Mouse (Mus musculus): ENCODE results near the gene Nup54. TPM values are rescaled to one million over a fixed set of nuclear protein-coding genes. Genes with fewer than 3 reads are reported as not detected.

Nup54 gene
- polyA plus RNA-seq, 1 experiment from 2014 or later = 56.4 TPM

GRCm38 (mm10) chr5:92410486-92410885 lies 24.5 kb downstream of the Nup54 start:
- H3K27me3 ChIP-seq (replicated peaks) = no peaks in the 10 kb centered on the region
- no peak overlapping the region for H3K27ac ChIP-seq
- H3K4me2 ChIP-seq = no peak overlapping the region
- H3K4me3 ChIP-seq = no peak overlapping the region
- WGBS = 91% methylated on average over 5 of the region's 5 CpGs
- no peak overlapping the region for H3K9ac ChIP-seq
- no peaks in the 10 kb centered on the region for H3K9me3 ChIP-seq
- 0 out of 2 replicates have a peak, but pooled peaks cover 3% of the 10 kb centered on the region for H3K36me3 ChIP-seq (replicated peaks)
- no peak for ATAC-seq (replicated peaks)
- H3K4me1 ChIP-seq = no peaks in the 10 kb centered on the region

- Histone ChIP-seq H3K4me1 (no peaks in the 10 kb centered on the region), H3K27ac (no peak overlapping the region), H3K9me3 (no peaks in the 10 kb centered on the region), H3K27me3 (replicated peaks) (no peaks in the 10 kb centered on the region), H3K36me3 (replicated peaks) (0 out of 2 replicates have a peak, but pooled peaks cover 3% of the 10 kb centered on the region), H3K9ac (no peak overlapping the region), H3K4me2 (no peak overlapping the region), H3K4me3 (no peak overlapping the region)
- ATAC-seq (replicated peaks) = no peak
- 85% methylated on average over 9 of the region's 9 CpGs for WGBS
Measured at GRCm38 (mm10) chr5:92409361-92410155, 25.5 kb downstream of the Nup54 start.

- no peak for ATAC-seq (replicated peaks)
- no peaks in the 10 kb centered on the region for H3K4me1 ChIP-seq
- no peaks in the 10 kb centered on the region for H3K36me3 ChIP-seq (replicated peaks)
- H3K4me3 ChIP-seq = no peak overlapping the region
- 23% methylated on average over 2 of the region's 2 CpGs for WGBS
- no peak overlapping the region for H3K9ac ChIP-seq
- no peaks in the 10 kb centered on the region for H3K9me3 ChIP-seq
- H3K4me2 ChIP-seq = no peak overlapping the region
- H3K27ac ChIP-seq = no peak overlapping the region
- H3K27me3 ChIP-seq (replicated peaks) = no peaks in the 10 kb centered on the region
Measured at GRCm38 (mm10) chr5:92404400-92404678, 30.7 kb downstream of the Nup54 start.

- ATAC-seq (replicated peaks) = no peak
- Histone ChIP-seq H3K4me1 (no peaks in the 10 kb centered on the region), H3K4me2 (no peak overlapping the region), H3K27ac (no peak overlapping the region), H3K9me3 (no peaks in the 10 kb centered on the region), H3K4me3 (no peak overlapping the region), H3K27me3 (replicated peaks) (no peaks in the 10 kb centered on the region), H3K36me3 (replicated peaks) (no peaks in the 10 kb centered on the region), H3K9ac (no peak overlapping the region)
- WGBS = 55% methylated on average over 10 of the region's 10 CpGs
Measured at GRCm38 (mm10) chr5:92403562-92404399, 31.2 kb downstream of the Nup54 start.

- no peak overlapping the region for H3K27ac ChIP-seq
Measured at GRCm38 (mm10) chr5:92402816-92403215, 32.2 kb downstream of the Nup54 start.

GRCm38 (mm10) chr5:92398153-92398552 lies 36.9 kb downstream of the Nup54 start:
- Histone ChIP-seq H3K9me3 (no peaks in the 10 kb centered on the region), H3K9ac (no peak overlapping the region), H3K4me3 (no peak overlapping the region), H3K27me3 (replicated peaks) (0 out of 2 replicates have a peak, but pooled peaks cover 10% of the 10 kb centered on the region), H3K4me1 (no peaks in the 10 kb centered on the region), H3K4me2 (no peak overlapping the region), H3K27ac (no peak overlapping the region), H3K36me3 (replicated peaks) (no peaks in the 10 kb centered on the region)
- WGBS = 25% methylated on average over 5 of the region's 5 CpGs
- ATAC-seq (replicated peaks) = peak; percentile 78

More at GRCm38 (mm10) chr5:92402816-92403215, 32.2 kb downstream of the Nup54 start:
- Histone ChIP-seq H3K4me1 (no peaks in the 10 kb centered on the region), H3K36me3 (replicated peaks) (no peaks in the 10 kb centered on the region), H3K9me3 (no peaks in the 10 kb centered on the region), H3K9ac (no peak overlapping the region), H3K4me3 (no peak overlapping the region), H3K27me3 (replicated peaks) (no peaks in the 10 kb centered on the region), H3K4me2 (no peak overlapping the region)
- no peak for ATAC-seq (replicated peaks)
- 71% methylated on average over 9 of the region's 9 CpGs for WGBS

- Histone ChIP-seq H3K4me3 (no peak overlapping the region), H3K9ac (no peak overlapping the region), H3K4me2 (no peak overlapping the region), H3K9me3 (no peaks in the 10 kb centered on the region), H3K4me1 (peaks cover 3% of the 10 kb centered on the region; the same call in 1 of the 2 replicates), H3K36me3 (replicated peaks) (no peaks in the 10 kb centered on the region), H3K27ac (no peak overlapping the region), H3K27me3 (replicated peaks) (peaks cover 17% of the 10 kb centered on the region)
- ATAC-seq (replicated peaks) = no peak
- 89% methylated on average over 6 of the region's 6 CpGs for WGBS
Measured at GRCm38 (mm10) chr5:92396476-92396875, 38.5 kb downstream of the Nup54 start.

- 81% methylated on average over 3 of the region's 3 CpGs for WGBS
- H3K9me3 ChIP-seq = no peaks in the 10 kb centered on the region
- H3K4me3 ChIP-seq = no peak overlapping the region
- H3K27ac ChIP-seq = no peak overlapping the region
- no peaks in the 10 kb centered on the region for H3K36me3 ChIP-seq (replicated peaks)
- H3K27me3 ChIP-seq (replicated peaks) = peaks cover 21% of the 10 kb centered on the region
- no peak overlapping the region for H3K9ac ChIP-seq
- ATAC-seq (replicated peaks) = no peak
- H3K4me1 ChIP-seq = peaks cover 3% of the 10 kb centered on the region; the same call in 1 of the 2 replicates
- no peak overlapping the region for H3K4me2 ChIP-seq
Measured at GRCm38 (mm10) chr5:92395764-92396163, 39.3 kb downstream of the Nup54 start.

GRCm38 (mm10) chr5:92393863-92394262 lies 41.2 kb downstream of the Nup54 start:
- ATAC-seq (replicated peaks) = no peak
- H3K9ac ChIP-seq = no peak overlapping the region
- peaks cover 3% of the 10 kb centered on the region; the same call in 1 of the 2 replicates for H3K4me1 ChIP-seq
- peaks cover 21% of the 10 kb centered on the region for H3K27me3 ChIP-seq (replicated peaks)
- H3K4me2 ChIP-seq = no peak overlapping the region
- 71% methylated on average over 10 of the region's 10 CpGs for WGBS
- no peak overlapping the region for H3K4me3 ChIP-seq
- no peaks in the 10 kb centered on the region for H3K9me3 ChIP-seq
- no peaks in the 10 kb centered on the region for H3K36me3 ChIP-seq (replicated peaks)
- no peak overlapping the region for H3K27ac ChIP-seq

DNA sequence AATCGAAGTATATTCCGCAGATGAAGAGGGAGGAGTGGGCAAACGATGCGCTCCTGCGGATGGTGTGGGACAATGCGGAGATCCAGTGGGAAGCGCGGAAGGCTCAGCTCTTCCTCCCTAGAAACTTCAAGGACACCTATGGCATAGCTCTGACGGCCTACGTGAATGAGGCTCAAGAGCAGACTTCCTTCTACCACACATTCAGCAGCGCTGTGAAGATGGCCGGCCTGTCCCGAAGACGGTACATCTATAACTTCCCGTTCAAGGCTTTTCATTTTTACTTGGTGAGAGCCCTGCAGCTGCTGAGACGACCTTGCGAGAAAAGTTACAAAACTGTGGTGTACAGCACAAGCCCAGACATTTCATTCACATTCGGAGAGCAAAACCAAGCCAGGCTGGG lies 42.5 kb downstream of the Nup54 start:
- Histone ChIP-seq H3K9me3 (no peaks in the 10 kb centered on the region), H3K36me3 (replicated peaks) (no peaks in the 10 kb centered on the region), H3K27ac (no peak overlapping the region), H3K4me3 (peak overlapping the region; percentile 9), H3K4me2 (peak overlapping the region; percentile 41), H3K9ac (no peak overlapping the region), H3K4me1 (peaks cover 3% of the 10 kb centered on the region; the same call in 1 of the 2 replicates), H3K27me3 (replicated peaks) (peaks cover 21% of the 10 kb centered on the region)
- WGBS = 42% methylated on average over 18 of the region's 18 CpGs
- ATAC-seq (replicated peaks) = no peak

- 82% methylated on average over 8 of the region's 8 CpGs for WGBS
Measured at GRCm38 (mm10) chr5:92390615-92391014, 44.4 kb downstream of the Nup54 start.

GRCm38 (mm10) chr5:92389977-92390376 lies 45.0 kb downstream of the Nup54 start:
- Histone ChIP-seq H3K27me3 (replicated peaks) (peaks cover 21% of the 10 kb centered on the region), H3K4me3 (no peak overlapping the region), H3K4me2 (no peak overlapping the region), H3K27ac (no peak overlapping the region), H3K4me1 (peaks cover 3% of the 10 kb centered on the region; the same call in 1 of the 2 replicates), H3K9ac (no peak overlapping the region), H3K36me3 (replicated peaks) (no peaks in the 10 kb centered on the region), H3K9me3 (no peaks in the 10 kb centered on the region)
- 61% methylated on average over 2 of the region's 2 CpGs for WGBS
- ATAC-seq (replicated peaks) = no peak

More at GRCm38 (mm10) chr5:92390615-92391014, 44.4 kb downstream of the Nup54 start:
- no peak overlapping the region for H3K4me3 ChIP-seq
- H3K4me2 ChIP-seq = no peak overlapping the region
- no peaks in the 10 kb centered on the region for H3K36me3 ChIP-seq (replicated peaks)
- H3K27ac ChIP-seq = no peak overlapping the region
- H3K9ac ChIP-seq = no peak overlapping the region
- ATAC-seq (replicated peaks) = no peak
- no peaks in the 10 kb centered on the region for H3K9me3 ChIP-seq
- peaks cover 21% of the 10 kb centered on the region for H3K27me3 ChIP-seq (replicated peaks)
- H3K4me1 ChIP-seq = peaks cover 3% of the 10 kb centered on the region; the same call in 1 of the 2 replicates

All from midbrain, embryonic 15.5 days (tissue).